Mouse (Mus musculus) lung, postnatal 36 days (tissue): ENCODE data around the gene Krt28.

ENCODE experiments used
- DNase-seq: peaks from one replicate; pipeline ENCODE4 v3.0.0; 2022; ENCODE audit warnings: mixed read lengths

The Krt28 gene

GRCm38 (mm10) chr11:99374803-99375202 is at the start of gene Krt28:
Gene Krt28, minus strand, starts transcription at chr11:99374903.
- no peak for DNase-seq

- DNase-seq, result no peak
Measured at GRCm38 (mm10) chr11:99422159-99422558, 47.5 kb upstream of the Krt28 start, which contains the start of gene Krt12. Gene Krt12, minus strand, starts transcription at chr11:99422259.

DNA sequence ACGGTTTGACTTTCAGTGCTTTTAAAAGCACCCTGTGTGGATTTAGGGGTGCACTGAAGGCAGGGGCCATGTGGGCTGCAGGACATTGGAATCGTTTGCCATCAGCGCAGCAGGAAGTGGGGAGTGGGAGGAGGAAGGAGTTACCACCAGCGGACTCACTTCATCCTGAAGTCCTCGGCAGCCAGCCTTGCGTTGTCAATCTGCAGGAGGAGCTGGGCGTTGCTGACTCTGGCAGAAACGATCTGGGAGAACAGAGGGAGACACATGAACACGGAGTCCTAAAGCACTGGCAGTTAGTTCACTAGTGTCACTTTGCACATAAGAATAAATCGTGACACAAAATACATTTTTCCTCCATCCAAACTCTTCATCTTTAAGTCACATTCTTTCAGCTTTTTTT is 45.9 kb upstream of the Krt28 start:
- DNase-seq, result no peak

DNA sequence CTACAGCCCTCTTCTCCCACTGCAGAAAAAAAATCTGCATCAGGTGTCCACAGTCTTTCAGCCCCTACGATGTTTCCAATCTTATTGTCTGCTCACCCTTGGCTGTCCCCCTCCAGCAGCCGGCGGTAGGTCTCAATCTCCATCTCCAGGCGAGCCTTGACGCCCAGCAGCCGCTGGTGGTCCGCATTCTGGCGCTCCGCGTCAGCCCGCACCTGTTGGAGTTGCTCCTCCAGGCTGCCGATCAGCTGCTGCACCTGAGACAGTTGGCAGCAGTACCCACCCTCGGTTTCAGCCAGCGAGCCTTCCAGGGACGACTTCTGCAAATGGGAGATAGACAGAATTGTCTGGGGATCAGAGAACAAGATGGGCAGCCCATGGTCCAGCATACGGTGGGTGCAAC is 43.1 kb upstream of the Krt28 start:
- DNase-seq, result no peak

DNA sequence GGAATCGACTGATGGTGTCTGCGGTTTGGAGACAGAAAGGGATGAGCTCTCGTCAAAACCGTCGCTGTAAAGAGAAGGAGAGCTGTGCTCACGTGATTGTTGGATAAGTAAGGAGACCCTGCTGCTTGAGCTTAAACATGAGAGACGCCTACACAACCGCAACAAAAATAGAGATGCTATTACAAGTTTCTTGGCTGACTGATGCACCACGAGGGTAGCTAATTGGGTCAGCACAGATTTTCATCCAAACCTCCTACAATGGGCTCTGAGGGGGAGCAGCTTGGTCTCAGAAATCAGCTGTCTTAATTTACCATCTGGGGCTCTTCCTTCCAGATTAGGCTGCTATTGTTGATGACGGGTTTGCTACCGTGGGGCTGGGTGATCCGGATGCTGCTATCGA is 42.2 kb upstream of the Krt28 start:
- no peak for DNase-seq

GRCm38 (mm10) chr11:99414463-99415147 is 39.9 kb upstream of the Krt28 start:
- no peak for DNase-seq

- peak; percentile 39 for DNase-seq
Measured at GRCm38 (mm10) chr11:99413247-99413646, 38.5 kb upstream of the Krt28 start.

DNA sequence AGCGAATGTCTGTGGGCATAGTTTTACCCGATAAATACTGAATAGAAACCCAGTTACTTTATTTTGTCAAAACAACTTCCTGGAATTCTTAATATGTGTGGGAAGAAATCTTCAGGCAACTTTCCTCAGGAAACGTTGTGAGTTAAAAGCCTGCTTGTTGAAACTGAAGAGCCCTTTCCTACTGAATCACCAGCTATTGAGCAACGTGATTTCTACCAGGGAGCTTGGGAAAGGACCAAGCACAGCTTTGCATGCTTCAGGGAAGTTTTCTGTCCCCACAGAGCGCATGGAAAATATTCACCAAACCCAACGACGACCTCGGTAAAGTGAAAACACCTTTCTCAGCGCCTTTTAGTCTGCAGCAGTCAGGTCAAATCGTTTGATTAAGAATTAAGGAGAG is 31.5 kb upstream of the Krt28 start:
- peak; percentile 60 for DNase-seq

- DNase-seq, result no peak
Measured at GRCm38 (mm10) chr11:99399956-99400549, 25.4 kb upstream of the Krt28 start.

- no peak for DNase-seq
Measured at GRCm38 (mm10) chr11:99398832-99399231, 24.1 kb upstream of the Krt28 start.

DNA sequence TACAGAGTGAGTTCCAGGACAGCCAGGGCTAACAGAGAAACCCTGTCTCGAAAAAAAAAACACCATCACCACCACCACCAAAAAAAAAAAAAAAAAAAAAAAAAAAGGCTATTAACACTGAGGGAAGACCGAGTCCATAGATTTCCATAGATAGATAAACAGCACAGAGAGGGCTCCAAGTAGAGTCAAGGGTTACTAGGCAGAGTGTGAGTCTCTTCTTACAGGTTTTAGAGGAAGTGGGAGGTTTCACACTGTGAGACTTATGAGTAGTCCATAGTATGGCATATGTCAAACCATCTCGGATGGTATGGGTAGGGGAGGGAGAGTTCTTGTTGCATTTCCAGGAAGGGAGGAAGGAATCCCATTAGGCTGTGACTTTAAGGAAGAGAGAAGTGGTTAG is 23.4 kb upstream of the Krt28 start:
- DNase-seq, result no peak

GRCm38 (mm10) chr11:99396661-99397060 is 22.0 kb upstream of the Krt28 start:
- no peak for DNase-seq

DNA sequence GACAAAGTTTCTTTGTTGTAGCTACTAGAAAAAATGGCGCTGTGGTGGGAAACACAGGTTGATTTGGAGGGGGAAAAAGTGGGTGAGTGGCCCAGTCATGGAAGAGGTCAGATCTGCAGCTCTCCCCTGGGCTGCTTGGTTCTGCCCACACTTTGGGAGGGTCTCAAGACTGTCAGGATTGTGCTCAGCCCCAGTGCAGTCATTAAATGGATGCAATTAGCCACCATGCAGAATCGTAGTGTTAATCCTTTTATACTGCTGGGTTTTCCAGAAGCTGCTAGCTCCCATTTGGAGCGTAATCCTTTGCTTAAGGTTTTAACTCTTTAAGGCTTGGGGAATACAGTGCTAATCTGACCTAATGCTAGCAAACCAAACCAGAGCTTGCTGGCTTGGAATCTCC is 21.3 kb upstream of the Krt28 start:
- DNase-seq, result no peak

- DNase-seq, result no peak
Measured at GRCm38 (mm10) chr11:99392492-99392891, 17.8 kb upstream of the Krt28 start.

- DNase-seq, result no peak
Measured at GRCm38 (mm10) chr11:99391375-99391774, 16.7 kb upstream of the Krt28 start.

DNA sequence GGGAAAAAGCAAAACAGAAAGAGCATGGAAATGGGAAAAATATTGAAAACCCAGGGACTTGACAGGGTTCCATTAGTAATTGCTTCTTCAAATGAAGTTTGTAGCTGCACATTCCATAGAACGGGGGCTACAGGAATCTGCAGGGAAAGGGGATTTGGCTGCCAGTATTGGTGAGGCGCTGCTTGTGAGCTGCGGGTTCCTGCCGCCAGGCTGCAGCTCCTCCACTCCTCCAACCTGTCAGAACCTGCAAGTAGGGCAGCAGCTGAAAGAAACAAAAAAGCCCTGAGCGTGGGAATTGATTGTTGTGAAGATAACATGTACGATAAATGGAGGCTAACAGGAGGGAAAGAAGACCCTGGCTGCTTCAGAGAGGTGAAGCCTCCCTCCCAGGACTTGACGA is 16.2 kb upstream of the Krt28 start:
- no peak for DNase-seq

GRCm38 (mm10) chr11:99389264-99389663 is 14.6 kb upstream of the Krt28 start, which contains the start of gene Krt10:
Gene Krt10, minus strand, starts transcription at chr11:99389364.
- DNase-seq, result no peak

GRCm38 (mm10) chr11:99388661-99389060 is 14.0 kb upstream of the Krt28 start:
- no peak for DNase-seq

DNA sequence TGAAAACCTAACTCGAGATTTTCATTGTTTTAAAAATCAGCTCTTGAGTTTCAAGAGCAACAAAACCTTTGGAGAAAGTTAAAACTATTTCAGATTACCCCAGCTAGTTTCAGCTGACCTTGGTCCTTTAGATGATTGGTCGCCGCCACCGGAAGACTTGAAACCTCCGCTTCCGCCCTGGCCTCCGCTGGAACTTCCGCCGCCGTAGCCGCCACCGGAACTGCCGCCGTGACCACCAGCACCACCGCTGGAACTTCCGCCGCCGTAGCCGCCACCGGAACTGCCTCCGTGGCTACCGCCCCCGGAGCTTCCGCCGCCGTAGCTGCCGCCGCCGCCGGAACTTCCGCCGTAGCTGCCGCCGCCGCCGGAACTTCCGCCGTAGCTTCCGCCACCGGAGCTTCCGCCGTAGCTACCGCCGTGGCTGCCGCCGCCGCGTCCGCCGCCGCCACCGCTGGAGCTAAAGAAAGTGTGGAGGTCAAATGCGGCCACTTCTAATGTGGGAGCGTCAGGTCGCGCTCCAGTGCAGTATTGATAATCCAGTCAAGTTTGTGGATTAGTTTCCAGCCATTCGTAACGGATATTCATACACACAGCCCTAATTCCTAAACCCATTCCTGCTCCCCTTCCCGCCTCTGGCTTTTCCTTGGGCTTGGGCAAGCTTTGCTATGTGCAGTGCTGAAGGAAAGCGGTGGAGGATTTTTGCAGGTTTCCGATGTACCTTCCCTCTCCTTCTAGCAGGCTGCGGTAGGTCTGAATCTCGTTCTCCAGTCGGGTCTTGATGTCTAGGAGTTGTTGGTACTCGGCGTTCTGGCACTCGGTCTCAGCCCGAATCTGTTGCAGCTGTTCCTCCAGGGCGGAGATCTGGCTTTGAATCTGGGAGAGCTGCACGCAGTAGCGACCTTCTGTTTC is 11.4 kb upstream of the Krt28 start:
- peak; percentile 93 for DNase-seq

- peak; percentile 83 for DNase-seq
Measured at GRCm38 (mm10) chr11:99379568-99379967, 4.9 kb upstream of the Krt28 start.

GRCm38 (mm10) chr11:99369853-99370451 is 4.8 kb downstream of the Krt28 start:
- peak; percentile 31 for DNase-seq

GRCm38 (mm10) chr11:99369229-99369628 is 5.5 kb downstream of the Krt28 start:
- DNase-seq, result peak; percentile 2

DNA sequence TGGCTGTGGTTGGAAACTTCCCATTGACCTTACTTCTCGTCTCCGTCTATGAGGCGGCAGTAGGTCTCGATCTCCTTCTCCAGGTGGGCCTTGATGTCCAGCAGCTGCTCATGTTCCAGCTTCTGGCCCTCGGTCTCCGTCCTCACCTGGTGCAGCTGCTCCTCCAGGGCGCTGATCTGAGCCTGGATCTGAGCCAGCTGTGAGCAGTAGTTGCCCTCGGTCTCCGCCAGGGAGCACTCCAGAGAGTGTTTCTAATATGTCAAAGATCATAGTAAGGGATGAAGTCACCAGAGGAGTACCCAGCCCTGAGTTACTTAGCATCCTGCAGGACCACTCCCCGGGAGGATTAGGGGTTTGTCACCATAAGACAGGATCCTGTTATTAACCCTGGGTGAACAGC is 7.9 kb downstream of the Krt28 start:
- DNase-seq, result peak; percentile 3
